Comparison of ENCODE assay signal across 9 mouse cellular contexts in genomic region chr19:23879862-23880261, GRCm38 (mm10).
DNase-seq lines count a peak whose midpoint lies in the region; ATAC-seq and TF ChIP-seq lines count a peak whose summit lies in the region.
"Had no signal": no experiment of that assay in that cellular context is flagged by ENCODE, and none has a peak within 500 bp of the region (broad histone marks: within the 10 kb centered on the region; RNA-seq: fewer than 3 reads in every experiment).

No protein-coding gene starts in this region.

- peak; percentile 63 for ATAC-seq in lung, postnatal 0 days
- peak; percentile 70; the same call in 1 of the 2 replicates for ATAC-seq in midbrain, postnatal 0 days (ENCODE audit: low FRiP score)

- H3K4me1 ChIP-seq in lung, postnatal 0 days (ENCODE audit: insufficient read depth, low read depth, low read length) = no peaks in the 10 kb centered on the region
- peaks cover 8% of the 10 kb centered on the region for H3K4me1 ChIP-seq in cortical plate, adult 2 months (ENCODE audit: control insufficient read depth, insufficient read depth, low read length)
- H3K4me1 ChIP-seq in midbrain, postnatal 0 days (ENCODE audit: insufficient read depth, low read length) = no peaks in the 10 kb centered on the region
- H3K4me1 ChIP-seq: limb, embryonic 13.5 days had no signal

- no peak overlapping the region for H3K4me2 ChIP-seq in lung, postnatal 0 days (replicated peaks; ENCODE audit: low read depth, low read length)
- H3K4me2 ChIP-seq in midbrain, postnatal 0 days (ENCODE audit: low read depth, low read length, poor library complexity, severe bottlenecking) = no peak overlapping the region
- H3K4me2 ChIP-seq: limb, embryonic 13.5 days had no signal

- no peaks in the 10 kb centered on the region for H3K36me3 ChIP-seq in lung, postnatal 0 days (ENCODE audit: insufficient read depth, low read length)
- H3K36me3 ChIP-seq in midbrain, postnatal 0 days (ENCODE audit: insufficient read depth, low read length) = no peaks in the 10 kb centered on the region
- H3K36me3 ChIP-seq: limb, embryonic 13.5 days had no signal

- H3K27ac ChIP-seq in lung, postnatal 0 days (ENCODE audit: low read length) = no peak overlapping the region
- 0 out of 2 replicates have a peak overlapping the region, but pooled peaks have one; percentile 30 for H3K27ac ChIP-seq in cortical plate, adult 2 months (ENCODE audit: insufficient read depth, low read length)
- peak overlapping the region; percentile 55 for H3K27ac ChIP-seq in midbrain, postnatal 0 days (ENCODE audit: low read depth, low read length)
- H3K27ac ChIP-seq: limb, embryonic 13.5 days had no signal

- no peak for TF ChIP-seq POLR2A in cortical plate, adult 2 months (IDR thresholded peaks at IDR 0.05; ENCODE audit: extremely low read depth, insufficient read depth, low read length)

- peak; percentile 18 for DNase-seq in lung, postnatal 0 days (ENCODE audit: low spot score)
- DNase-seq in lung, postnatal 25 days (ENCODE audit: low spot score) = no peak
- peak; percentile 58 to 63 for DNase-seq in heart, postnatal 14 days
- peak; percentile 90 for DNase-seq in midbrain, postnatal 0 days (ENCODE audit: low spot score)
- no peak for DNase-seq in B cell, adult 2 months
- DNase-seq in adrenal gland, postnatal 10 days = no peak
- DNase-seq in kidney, adult 11 months = no peak

- intact Hi-C loops in heart, postnatal 14 days (cut with DNase I) = no loop called here

- WGBS in lung, postnatal 0 days = 59% methylated on average over 7 of the region's 7 CpGs
- 45% methylated on average over 7 of the region's 7 CpGs for WGBS in midbrain, postnatal 0 days

- H3K9me3 ChIP-seq in lung, postnatal 0 days (ENCODE audit: low read length) = no peaks in the 10 kb centered on the region
- no peaks in the 10 kb centered on the region for H3K9me3 ChIP-seq in midbrain, postnatal 0 days (ENCODE audit: low read length)
- H3K9me3 ChIP-seq: limb, embryonic 13.5 days had no signal

- no peak for TF ChIP-seq CTCF in lung, postnatal 0 days (IDR thresholded peaks at IDR 0.05)
- no peak for TF ChIP-seq CTCF in cortical plate, adult 2 months (IDR thresholded peaks at IDR 0.05; ENCODE audit: extremely low read depth, insufficient read depth, low read length)
- no peak for TF ChIP-seq CTCF in midbrain, postnatal 0 days (IDR thresholded peaks at IDR 0.05)

- H3K27me3 ChIP-seq in lung, postnatal 0 days (replicated peaks; ENCODE audit: insufficient read depth, low read length) = no peaks in the 10 kb centered on the region
- H3K27me3 ChIP-seq in midbrain, postnatal 0 days (ENCODE audit: insufficient read depth, low read length) = no peaks in the 10 kb centered on the region
- H3K27me3 ChIP-seq: limb, embryonic 13.5 days had no signal

- H3K4me3 ChIP-seq in lung, postnatal 0 days (ENCODE audit: low read depth, low read length) = no peak overlapping the region
- H3K4me3 ChIP-seq in cortical plate, adult 2 months (ENCODE audit: insufficient read depth, low read length) = no peak overlapping the region
- H3K4me3 ChIP-seq in midbrain, postnatal 0 days (ENCODE audit: low read depth, low read length) = no peak overlapping the region
- H3K4me3 ChIP-seq: limb, embryonic 13.5 days had no signal

- TF ChIP-seq EP300 in lung, postnatal 0 days (IDR thresholded peaks at IDR 0.05) = no peak

- H3K9ac ChIP-seq in lung, postnatal 0 days (replicated peaks; ENCODE audit: low read depth) = no peak overlapping the region
- no peak overlapping the region for H3K9ac ChIP-seq in midbrain, postnatal 0 days (replicated peaks; ENCODE audit: low read length, poor library complexity, severe bottlenecking)
- H3K9ac ChIP-seq: limb, embryonic 13.5 days had no signal

Comparison
In these comparisons a context has a peak if more than half of its experiments do, and no peak if none do; other contexts are left out.
1. DNase-seq: peak in lung, postnatal 0 days (single experiment), heart, postnatal 14 days (2 of 2) and midbrain, postnatal 0 days (single experiment); none in lung, postnatal 25 days (single experiment), B cell, adult 2 months (0 of 2), adrenal gland, postnatal 10 days (single experiment) and kidney, adult 11 months (single experiment).